Mouse (Mus musculus): ENCODE results near the gene Hist2h3c2. TPM values are rescaled to one million over a fixed set of nuclear protein-coding genes. Genes with fewer than 3 reads are reported as not detected.
"Not testable (repeated sequence)": the region's sequence is repeated elsewhere in the genome, so short reads cannot be mapped to it uniquely, and the experiment has no call there.

The Hist2h3c2 gene
- polyA plus RNA-seq, 1 experiment from 2014 or later: 4.1 TPM

DNA sequence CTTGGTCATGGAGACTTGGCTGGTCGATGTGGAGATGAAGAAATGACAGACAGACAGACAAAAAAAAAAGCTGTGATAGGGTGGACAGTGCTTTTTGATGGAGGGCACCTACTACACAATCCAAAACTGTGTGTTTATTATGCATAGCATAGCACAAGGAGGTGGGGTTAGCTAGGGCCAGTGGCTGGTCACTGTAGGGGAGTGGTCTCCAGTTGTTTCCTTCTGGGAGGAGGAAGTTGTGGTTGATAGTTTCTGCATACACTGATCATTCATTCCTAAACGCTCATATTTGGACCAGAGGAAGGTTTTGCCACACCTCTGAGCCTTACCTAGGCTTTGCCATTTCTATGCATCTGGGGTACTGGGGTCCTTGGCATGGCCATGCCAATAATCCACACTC, 8.5 kb downstream of the Hist2h3c2 start:
- H3K27ac ChIP-seq: no peak overlapping the region
- no peak for ATAC-seq (ENCODE audit: insufficient number of reproducible peaks, low FRiP score, low TSS enrichment, low read depth)
- no peak overlapping the region for H3K4me2 ChIP-seq
- H3K9me3 ChIP-seq: no peaks in the 10 kb centered on the region
- no peaks in the 10 kb centered on the region for H3K36me3 ChIP-seq
- no peaks in the 10 kb centered on the region for H3K27me3 ChIP-seq
- no peak overlapping the region for H3K4me3 ChIP-seq
- 65% methylated on average over 2 of the region's 2 CpGs for whole genome bisulfite sequencing
- no peak overlapping the region for H3K9ac ChIP-seq
- no peaks in the 10 kb centered on the region for H3K4me1 ChIP-seq

DNA sequence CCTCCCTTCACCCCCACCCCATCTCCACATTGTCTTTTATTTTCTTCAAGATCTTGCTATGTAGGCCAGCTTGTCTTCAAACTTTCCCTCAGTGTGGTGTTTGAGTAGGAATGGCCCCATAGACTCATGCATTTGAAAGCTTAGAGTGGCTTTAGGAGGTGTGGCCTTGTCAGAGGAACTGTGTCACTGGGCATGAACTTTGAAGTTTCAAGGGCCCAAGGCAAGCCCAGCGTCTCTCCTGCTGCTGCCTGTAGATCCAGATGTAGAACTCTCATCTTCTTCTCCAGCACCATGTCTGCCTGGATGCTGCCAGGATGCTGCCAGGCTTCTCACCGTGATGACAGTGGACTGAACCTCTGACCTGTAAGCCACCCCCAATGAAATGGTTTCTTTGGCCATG, 10.1 kb downstream of the Hist2h3c2 start:
- Histone ChIP-seq H3K4me1 (no peaks in the 10 kb centered on the region), H3K27me3 (no peaks in the 10 kb centered on the region), H3K4me3 (no peak overlapping the region), H3K36me3 (no peaks in the 10 kb centered on the region), H3K9me3 (no peaks in the 10 kb centered on the region), H3K27ac (no peak overlapping the region), H3K4me2 (no peak overlapping the region), H3K9ac (no peak overlapping the region)
- no peak for ATAC-seq (ENCODE audit: insufficient number of reproducible peaks, low FRiP score, low TSS enrichment, low read depth)
- 54% methylated on average over 2 of the region's 2 CpGs for WGBS

DNA sequence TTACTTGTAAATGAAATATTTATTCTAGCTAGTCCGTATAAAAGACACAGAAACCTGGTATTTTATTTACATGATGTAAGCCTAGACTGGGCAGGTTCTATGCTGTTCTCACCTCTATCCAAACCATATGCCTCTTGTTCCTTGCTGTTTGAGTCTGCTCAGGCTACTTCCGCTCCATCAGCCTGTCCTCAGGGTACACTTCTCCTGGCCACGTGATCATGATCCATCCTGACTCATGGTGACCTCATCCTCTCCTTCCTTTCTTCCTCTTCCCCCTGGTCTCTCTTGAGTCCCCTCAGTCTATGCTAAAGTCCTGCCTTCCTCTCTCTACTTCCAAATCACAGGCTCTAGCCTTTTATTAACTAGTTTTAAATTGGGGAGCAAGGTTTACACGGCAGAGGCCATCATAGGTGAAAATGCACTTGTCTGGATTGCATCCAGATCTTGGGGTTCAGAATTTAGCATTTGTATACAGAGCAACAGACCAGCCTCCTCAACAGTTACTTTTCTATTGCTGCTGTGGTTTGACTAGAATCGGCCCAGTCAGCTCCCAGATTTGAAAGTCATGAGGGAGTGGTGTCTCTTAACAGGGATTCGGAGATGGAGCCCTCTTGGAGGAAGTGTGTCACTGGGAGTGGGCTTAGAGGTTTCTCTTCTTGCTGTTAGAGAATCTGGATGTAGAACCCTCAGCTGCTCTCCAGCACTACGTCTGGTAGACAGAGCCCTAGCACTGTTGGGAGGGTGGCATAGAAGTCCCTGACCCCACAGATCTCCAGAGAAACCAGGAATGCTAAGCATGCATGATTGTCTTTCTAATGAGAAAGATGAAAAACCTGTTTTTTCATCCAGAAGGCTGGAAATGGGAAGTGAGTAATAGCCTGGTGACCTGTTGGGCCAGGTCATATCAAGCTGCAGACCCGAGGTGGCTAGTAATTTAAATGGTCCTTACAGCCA, 12.0 kb downstream of the Hist2h3c2 start:
- 56% methylated on average over 8 of the region's 8 CpGs for WGBS
- no peak overlapping the region for H3K4me3 ChIP-seq
- no peaks in the 10 kb centered on the region for H3K36me3 ChIP-seq
- no peak overlapping the region for H3K27ac ChIP-seq
- no peak for ATAC-seq (ENCODE audit: insufficient number of reproducible peaks, low FRiP score, low TSS enrichment, low read depth)
- no peak overlapping the region for H3K9ac ChIP-seq
- H3K4me1 ChIP-seq: peaks cover 2% of the 10 kb centered on the region
- no peaks in the 10 kb centered on the region for H3K27me3 ChIP-seq
- no peaks in the 10 kb centered on the region for H3K9me3 ChIP-seq
- no peak overlapping the region for H3K4me2 ChIP-seq

DNA sequence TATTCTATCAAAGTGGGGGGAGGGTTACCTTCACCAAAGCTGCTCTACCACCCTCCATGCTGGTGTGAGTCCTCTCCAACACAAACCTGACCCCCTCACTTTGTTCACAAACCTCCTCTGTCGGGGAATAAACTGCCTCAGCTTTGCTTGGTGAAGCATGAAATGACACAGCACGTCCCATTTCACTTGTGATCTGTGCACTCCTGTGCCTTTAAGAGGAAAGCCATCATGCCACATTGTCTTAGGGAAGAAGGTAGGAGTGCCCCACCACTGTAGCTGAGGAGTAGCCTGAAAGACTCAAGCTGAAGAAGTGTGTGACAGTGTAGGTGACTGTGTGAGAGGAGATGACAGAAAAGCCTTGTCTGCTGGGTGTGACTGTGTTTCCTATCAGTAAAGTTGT, 13.5 kb downstream of the Hist2h3c2 start:
- Histone ChIP-seq H3K27ac (no peak overlapping the region), H3K4me1 (peaks cover 9% of the 10 kb centered on the region), H3K27me3 (no peaks in the 10 kb centered on the region), H3K9ac (no peak overlapping the region), H3K4me2 (no peak overlapping the region), H3K4me3 (no peak overlapping the region), H3K9me3 (no peaks in the 10 kb centered on the region), H3K36me3 (no peaks in the 10 kb centered on the region)
- ATAC-seq (ENCODE audit: insufficient number of reproducible peaks, low FRiP score, low TSS enrichment, low read depth): no peak
- 62% methylated on average over 2 of the region's 2 CpGs for WGBS

DNA sequence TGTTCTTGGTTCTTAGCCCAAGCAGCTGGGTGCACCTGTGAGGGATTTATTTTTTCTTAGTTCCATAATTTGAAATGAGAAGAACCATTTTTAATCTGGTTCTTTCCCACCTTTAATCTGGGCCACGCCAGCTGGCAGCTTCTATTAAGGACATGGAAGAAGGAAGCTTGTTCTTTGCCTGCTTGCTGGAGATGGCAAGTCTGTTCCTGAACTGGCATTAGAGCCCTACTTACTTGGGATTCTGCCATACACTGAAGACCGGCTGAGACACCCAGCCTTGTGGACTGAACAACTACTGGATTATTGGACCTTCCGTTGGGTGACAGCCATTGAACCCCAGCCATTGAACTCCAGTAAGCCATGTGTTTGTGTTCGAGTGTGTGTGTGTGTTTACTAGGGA, 16.2 kb downstream of the Hist2h3c2 start:
- H3K27me3 ChIP-seq: no peaks in the 10 kb centered on the region
- H3K9me3 ChIP-seq: no peaks in the 10 kb centered on the region
- H3K27ac ChIP-seq: no peak overlapping the region
- no peak overlapping the region for H3K4me2 ChIP-seq
- ATAC-seq (ENCODE audit: insufficient number of reproducible peaks, low FRiP score, low TSS enrichment, low read depth): no peak
- H3K36me3 ChIP-seq: no peaks in the 10 kb centered on the region
- WGBS: 83% methylated on average over 4 of the region's 4 CpGs
- peaks cover 16% of the 10 kb centered on the region for H3K4me1 ChIP-seq
- no peak overlapping the region for H3K9ac ChIP-seq
- no peak overlapping the region for H3K4me3 ChIP-seq

DNA sequence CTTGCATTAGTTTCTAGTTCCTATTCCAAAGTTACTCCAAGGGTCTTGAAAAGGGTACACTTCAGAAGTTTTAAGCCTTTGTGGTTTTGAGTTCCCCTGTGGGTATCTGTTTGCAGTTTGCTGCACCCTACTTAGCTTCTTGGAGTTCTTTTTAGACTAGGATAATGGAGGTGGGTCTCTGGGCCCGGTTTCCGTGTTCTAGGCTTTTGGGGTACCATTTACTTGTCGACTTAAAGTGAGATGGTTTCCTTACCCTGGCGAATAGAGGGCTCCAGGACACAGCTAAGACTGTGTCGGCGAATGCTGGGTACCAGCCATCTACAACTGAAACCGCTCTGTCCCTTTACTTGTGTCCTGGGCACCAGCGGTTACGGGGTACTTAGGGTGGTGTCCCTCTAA, 17.3 kb downstream of the Hist2h3c2 start:
- Histone ChIP-seq H3K9ac (peak overlapping the region; percentile 57; the same call in 1 of the 2 replicates), H3K27me3 (no peaks in the 10 kb centered on the region), H3K4me3 (peak overlapping the region; percentile 57), H3K9me3 (no peaks in the 10 kb centered on the region), H3K36me3 (no peaks in the 10 kb centered on the region), H3K4me2 (peak overlapping the region; percentile 75), H3K4me1 (peaks cover 16% of the 10 kb centered on the region), H3K27ac (peak overlapping the region; percentile 99)
- ATAC-seq (ENCODE audit: insufficient number of reproducible peaks, low FRiP score, low TSS enrichment, low read depth): no peak
- WGBS: 20% methylated on average over 9 of the region's 9 CpGs

DNA sequence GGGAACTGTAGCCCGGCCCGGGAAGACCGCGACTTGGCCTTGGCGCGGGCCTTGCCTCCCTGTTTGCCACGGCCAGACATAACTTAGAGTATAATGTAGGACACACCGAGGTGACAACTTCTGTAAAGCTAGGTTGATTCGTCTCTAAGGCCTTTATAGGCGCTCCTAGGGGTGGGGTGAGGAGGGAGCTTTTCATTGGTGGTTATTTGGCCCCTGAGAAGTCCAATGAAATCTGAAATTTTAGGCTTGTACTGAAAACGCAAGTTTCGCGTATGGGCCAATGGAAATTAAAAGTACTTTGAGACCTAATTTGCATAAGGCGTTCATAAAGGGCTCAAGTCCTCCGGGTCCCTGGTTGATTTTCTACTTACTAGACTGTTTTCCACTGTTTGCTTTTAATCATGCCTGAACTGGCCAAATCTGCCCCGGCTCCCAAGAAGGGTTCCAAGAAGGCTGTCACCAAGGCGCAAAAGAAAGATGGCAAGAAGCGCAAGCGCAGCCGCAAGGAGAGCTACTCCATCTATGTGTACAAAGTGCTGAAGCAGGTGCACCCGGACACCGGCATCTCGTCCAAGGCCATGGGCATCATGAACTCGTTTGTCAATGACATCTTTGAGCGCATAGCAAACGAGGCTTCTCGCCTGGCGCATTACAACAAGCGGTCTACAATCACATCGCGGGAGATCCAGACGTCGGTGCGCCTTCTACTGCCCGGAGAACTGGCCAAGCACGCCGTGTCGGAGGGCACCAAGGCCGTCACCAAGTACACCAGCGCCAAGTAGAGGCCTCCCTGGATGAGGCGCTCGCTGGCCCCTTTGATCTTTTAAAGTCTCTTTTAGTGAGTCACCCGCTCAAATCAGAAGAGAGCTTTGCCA, 17.9 kb downstream of the Hist2h3c2 start, which contains the start of the genes Hist2h2ac and Hist2h2be:
TSS of gene Hist2h2ac (minus strand) at position 116 of the 875 bp plus-strand sequence.
TSS of gene Hist2h2be (plus strand) at position 355 of the 875 bp plus-strand sequence.
- no peaks in the 10 kb centered on the region for H3K27me3 ChIP-seq
- H3K4me1 ChIP-seq: peaks cover 16% of the 10 kb centered on the region
- peak within 1 kb of the TSS; percentile 99 for H3K27ac ChIP-seq
- WGBS: under 1% methylated on average over 43 of the region's 43 CpGs
- peak within 1 kb of the TSS; percentile 57 for H3K4me3 ChIP-seq
- peak; percentile 87 for ATAC-seq (ENCODE audit: insufficient number of reproducible peaks, low FRiP score, low TSS enrichment, low read depth)
- no peaks in the 10 kb centered on the region for H3K36me3 ChIP-seq
- no peaks in the 10 kb centered on the region for H3K9me3 ChIP-seq
- H3K4me2 ChIP-seq: peak within 1 kb of the TSS; percentile 75
- peak within 1 kb of the TSS; percentile 74 for H3K9ac ChIP-seq

DNA sequence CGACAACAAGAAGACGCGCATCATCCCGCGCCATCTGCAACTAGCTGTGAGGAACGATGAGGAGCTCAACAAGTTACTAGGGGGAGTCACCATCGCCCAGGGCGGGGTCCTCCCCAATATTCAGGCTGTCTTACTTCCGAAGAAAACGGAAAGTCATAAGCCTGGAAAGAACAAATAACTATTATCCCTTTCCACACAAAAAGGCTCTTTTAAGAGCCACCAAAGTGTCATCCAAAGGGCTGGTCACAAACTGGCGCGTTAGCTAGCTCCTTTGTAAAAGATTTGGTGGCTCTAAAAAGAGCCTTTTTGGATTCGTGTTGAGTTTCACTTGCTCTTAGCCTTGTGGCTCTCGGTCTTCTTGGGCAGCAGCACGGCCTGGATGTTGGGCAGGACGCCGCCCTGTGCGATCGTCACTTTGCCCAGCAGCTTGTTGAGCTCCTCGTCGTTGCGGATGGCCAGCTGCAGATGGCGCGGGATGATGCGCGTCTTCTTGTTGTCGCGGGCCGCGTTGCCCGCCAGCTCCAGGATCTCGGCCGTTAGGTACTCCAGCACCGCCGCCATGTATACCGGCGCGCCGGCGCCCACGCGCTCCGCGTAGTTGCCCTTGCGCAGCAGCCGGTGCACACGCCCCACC, 18.7 kb downstream of the Hist2h3c2 start:
- Histone ChIP-seq H3K4me3 (peak overlapping the region; percentile 57), H3K4me2 (peak overlapping the region; percentile 75), H3K4me1 (peaks cover 16% of the 10 kb centered on the region), H3K9ac (peak overlapping the region; percentile 74), H3K27ac (peak overlapping the region; percentile 99)
- under 1% methylated on average over 36 of the region's 47 CpGs for WGBS
- not testable (repeated sequence) for ATAC-seq (ENCODE audit: insufficient number of reproducible peaks, low FRiP score, low TSS enrichment, low read depth); H3K27me3 ChIP-seq; H3K36me3 ChIP-seq; H3K9me3 ChIP-seq

DNA sequence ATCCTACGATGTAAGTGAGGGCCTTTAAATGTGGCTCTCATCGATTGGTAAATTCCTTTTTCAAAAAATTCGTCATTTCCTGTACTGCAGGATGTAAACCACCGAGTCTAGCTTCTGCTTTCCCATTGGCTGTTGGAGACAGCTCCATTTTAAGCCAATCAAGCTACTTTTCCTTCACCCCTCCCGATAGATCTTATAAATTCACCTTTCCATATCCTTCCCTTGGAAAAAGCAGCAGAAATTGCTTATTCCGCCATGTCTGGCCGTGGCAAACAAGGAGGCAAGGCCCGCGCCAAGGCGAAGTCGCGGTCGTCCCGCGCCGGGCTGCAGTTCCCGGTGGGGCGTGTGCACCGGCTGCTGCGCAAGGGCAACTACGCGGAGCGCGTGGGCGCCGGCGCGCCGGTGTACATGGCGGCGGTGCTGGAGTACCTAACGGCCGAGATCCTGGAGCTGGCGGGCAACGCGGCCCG, 19.2 kb downstream of the Hist2h3c2 start, which contains the start of the genes Bola1 and Hist2h2ab:
TSS of gene Bola1 (minus strand) at position 49 of the 470 bp plus-strand sequence.
TSS of gene Hist2h2ab (plus strand) at position 205 of the 470 bp plus-strand sequence.
- H3K4me3 ChIP-seq: peak within 1 kb of the TSS; percentile 57
- no peaks in the 10 kb centered on the region for H3K27me3 ChIP-seq
- H3K9me3 ChIP-seq: no peaks in the 10 kb centered on the region
- peak within 1 kb of the TSS; percentile 74 for H3K9ac ChIP-seq
- WGBS: under 1% methylated on average over 35 of the region's 37 CpGs
- peak within 1 kb of the TSS; percentile 99 for H3K27ac ChIP-seq
- H3K4me1 ChIP-seq: peaks cover 16% of the 10 kb centered on the region
- ATAC-seq (ENCODE audit: insufficient number of reproducible peaks, low FRiP score, low TSS enrichment, low read depth): peak; percentile 90
- no peaks in the 10 kb centered on the region for H3K36me3 ChIP-seq
- H3K4me2 ChIP-seq: peak within 1 kb of the TSS; percentile 75

DNA sequence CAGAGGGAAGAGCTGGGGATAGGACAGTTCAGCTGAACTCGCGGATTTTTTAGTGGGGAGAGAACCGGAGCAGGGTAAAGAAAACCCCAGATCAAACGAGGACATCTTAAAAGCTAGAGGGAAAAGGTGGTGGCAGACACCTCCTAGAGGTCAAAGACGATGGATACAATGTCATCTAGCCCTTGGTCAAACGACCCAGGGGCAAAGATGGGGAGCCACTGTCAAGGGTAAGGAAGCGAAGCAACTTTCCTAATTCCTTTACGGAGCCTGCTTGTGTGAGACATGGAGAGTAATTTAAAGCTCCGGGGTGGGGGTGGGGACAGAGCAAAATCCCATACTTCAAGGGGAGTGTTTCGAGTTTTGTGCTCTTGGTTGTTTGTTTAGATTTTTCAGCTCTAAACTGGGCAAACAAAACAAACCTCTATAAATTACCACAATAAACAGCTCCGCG, 19.7 kb downstream of the Hist2h3c2 start:
- Histone ChIP-seq H3K27ac (peak overlapping the region; percentile 99), H3K4me1 (peaks cover 16% of the 10 kb centered on the region), H3K9ac (peak overlapping the region; percentile 48), H3K9me3 (no peaks in the 10 kb centered on the region), H3K27me3 (no peaks in the 10 kb centered on the region), H3K4me3 (peak overlapping the region; percentile 57), H3K36me3 (no peaks in the 10 kb centered on the region), H3K4me2 (peak overlapping the region; percentile 75)
- ATAC-seq (ENCODE audit: insufficient number of reproducible peaks, low FRiP score, low TSS enrichment, low read depth): 0 out of 2 replicates have a peak, but pooled peaks have one; percentile 10
- WGBS: under 1% methylated on average over 12 of the region's 12 CpGs

DNA sequence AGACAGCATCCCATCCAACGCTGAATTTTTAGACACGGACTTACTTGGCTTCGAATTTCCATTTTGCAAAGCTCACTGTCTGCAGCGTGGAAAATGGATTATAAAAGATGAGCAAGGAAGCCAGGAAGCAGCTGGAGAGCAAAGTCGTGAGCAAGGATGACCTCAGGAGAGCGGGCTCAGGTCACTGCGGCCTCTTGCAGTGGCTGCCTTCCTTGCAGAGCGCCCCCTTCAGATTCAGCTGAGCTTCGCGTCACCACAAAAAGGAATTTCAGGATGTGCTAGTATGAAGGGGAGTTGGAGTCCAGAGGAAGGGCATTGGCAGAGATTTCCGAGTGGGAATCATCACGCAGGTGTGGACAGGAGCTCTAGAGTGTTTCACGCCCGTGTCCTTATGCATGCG, 29.7 kb downstream of the Hist2h3c2 start:
- Histone ChIP-seq H3K36me3 (no peaks in the 10 kb centered on the region), H3K4me1 (no peaks in the 10 kb centered on the region), H3K4me2 (no peak overlapping the region), H3K9me3 (no peaks in the 10 kb centered on the region), H3K27me3 (no peaks in the 10 kb centered on the region), H3K27ac (no peak overlapping the region), H3K9ac (no peak overlapping the region), H3K4me3 (no peak overlapping the region)
- no peak for ATAC-seq (ENCODE audit: insufficient number of reproducible peaks, low FRiP score, low TSS enrichment, low read depth)
- 27% methylated on average over 15 of the region's 15 CpGs for WGBS

All from limb, embryonic 15.5 days (tissue).